Comparison of ENCODE assay signal across 28 mouse cellular contexts in genomic region chr6:29580770-29581169, GRCm38 (mm10). TPM values are rescaled to one million over a fixed set of nuclear protein-coding genes. Genes with fewer than 3 reads are reported as not detected.
A peak's percentile ranks its signal among the peaks of the same experiment; 100 is the strongest.
DNase-seq lines count a peak whose midpoint lies in the region; ATAC-seq and TF ChIP-seq lines count a peak whose summit lies in the region.
"Had no signal": no experiment of that assay in that cellular context is flagged by ENCODE, and none has a peak within 500 bp of the region (broad histone marks: within the 10 kb centered on the region; RNA-seq: fewer than 3 reads in every experiment).

No protein-coding gene starts in this region.

- no peak overlapping the region for H3K4me3 ChIP-seq in liver, embryonic 12.5 days
- no peak overlapping the region for H3K4me3 ChIP-seq in liver, postnatal 0 days (ENCODE audit: low read depth, low read length)
- H3K4me3 ChIP-seq in liver, embryonic 14.5 days (ENCODE audit: insufficient read depth in 1 of 2, low read depth in 2 of 2, low read length in 2 of 2), result no peak overlapping the region
- H3K4me3 ChIP-seq: embryonic facial prominence, embryonic 12.5 days; embryonic facial prominence, embryonic 15.5 days; erythroblast, embryonic 14.5 days; forebrain, embryonic 12.5 days; forebrain, embryonic 15.5 days; heart, embryonic 12.5 days; heart, embryonic 15.5 days; hindbrain, embryonic 10.5 days had no signal

- peak; percentile 66 for ATAC-seq in liver, embryonic 12.5 days
- no peak for ATAC-seq in liver, postnatal 0 days
- ATAC-seq in liver, embryonic 14.5 days (ENCODE audit: insufficient read depth), result no peak
- ATAC-seq in megakaryocyte-erythroid progenitor cell, adult 5-6 weeks (replicated peaks; ENCODE audit: low FRiP score, low TSS enrichment, poor library complexity, severe bottlenecking), result 0 out of 2 replicates have a peak, but pooled peaks have one; percentile 57
- ATAC-seq: activated CD4-positive, CD25-positive, alpha-beta regulatory T cell, adult 4 months; forebrain, embryonic 15.5 days; hindbrain, postnatal 0 days; inflammation-experienced regulatory T-cells, adult 6 months had no signal

- H3K9ac ChIP-seq in liver, embryonic 12.5 days, result no peak overlapping the region
- no peak overlapping the region for H3K9ac ChIP-seq in liver, postnatal 0 days (replicated peaks)
- H3K9ac ChIP-seq in liver, embryonic 14.5 days (replicated peaks), result no peak overlapping the region
- H3K9ac ChIP-seq: embryonic facial prominence, embryonic 12.5 days; embryonic facial prominence, embryonic 15.5 days; forebrain, embryonic 12.5 days; forebrain, embryonic 15.5 days; heart, embryonic 12.5 days; heart, embryonic 15.5 days; hindbrain, embryonic 14.5 days had no signal

- TF ChIP-seq EP300 in liver, postnatal 0 days (IDR thresholded peaks at IDR 0.05; ENCODE audit: low read depth), result no peak
- peak; percentile 43 for TF ChIP-seq EP300 in liver, embryonic 14.5 days (IDR thresholded peaks at IDR 0.05; ENCODE audit: low read depth)

- no peak overlapping the region for H3K4me2 ChIP-seq in liver, embryonic 12.5 days
- H3K4me2 ChIP-seq in liver, postnatal 0 days (ENCODE audit: low read depth, low read length), result no peak overlapping the region
- no peak overlapping the region for H3K4me2 ChIP-seq in liver, embryonic 14.5 days (ENCODE audit: low read depth)
- H3K4me2 ChIP-seq: embryonic facial prominence, embryonic 12.5 days; embryonic facial prominence, embryonic 15.5 days; forebrain, embryonic 12.5 days; forebrain, embryonic 15.5 days; heart, embryonic 12.5 days; heart, embryonic 15.5 days; hindbrain, embryonic 14.5 days had no signal

- H3K36me3 ChIP-seq in liver, embryonic 12.5 days, result peaks cover 87% of the 10 kb centered on the region
- H3K36me3 ChIP-seq in liver, postnatal 0 days (replicated peaks; ENCODE audit: insufficient read depth, low read length), result peaks cover 58% of the 10 kb centered on the region
- H3K36me3 ChIP-seq in liver, embryonic 14.5 days (replicated peaks; ENCODE audit: control insufficient read depth, insufficient read depth, low read depth), result peaks cover 35% of the 10 kb centered on the region

- no peak for TF ChIP-seq CTCF in liver, postnatal 0 days (IDR thresholded peaks at IDR 0.05; ENCODE audit: low read depth)
- no peak for TF ChIP-seq CTCF in liver, embryonic 14.5 days (IDR thresholded peaks at IDR 0.05; ENCODE audit: low read depth)

- no peak overlapping the region for H3K27ac ChIP-seq in liver, embryonic 12.5 days
- no peak overlapping the region for H3K27ac ChIP-seq in liver, postnatal 0 days (ENCODE audit: low read depth)
- no peak overlapping the region for H3K27ac ChIP-seq in liver, embryonic 14.5 days
- H3K27ac ChIP-seq: embryonic facial prominence, embryonic 12.5 days; embryonic facial prominence, embryonic 15.5 days; forebrain, embryonic 12.5 days; forebrain, embryonic 15.5 days; heart, embryonic 15.5 days; hindbrain, embryonic 10.5 days; hindbrain, embryonic 14.5 days; hindbrain, postnatal 0 days had no signal

- no peaks in the 10 kb centered on the region for H3K27me3 ChIP-seq in liver, embryonic 12.5 days (replicated peaks)
- no peaks in the 10 kb centered on the region for H3K27me3 ChIP-seq in liver, postnatal 0 days (ENCODE audit: insufficient read depth, low read length)
- H3K27me3 ChIP-seq in liver, embryonic 14.5 days (ENCODE audit: control insufficient read depth, insufficient read depth, low read length), result no peaks in the 10 kb centered on the region
- H3K27me3 ChIP-seq: embryonic facial prominence, embryonic 12.5 days; embryonic facial prominence, embryonic 15.5 days; forebrain, embryonic 12.5 days; forebrain, embryonic 15.5 days; heart, embryonic 12.5 days; heart, embryonic 15.5 days had no signal

- H3K9me3 ChIP-seq in liver, embryonic 12.5 days (replicated peaks), result no peaks in the 10 kb centered on the region
- H3K9me3 ChIP-seq in liver, postnatal 0 days (ENCODE audit: low read length), result no peaks in the 10 kb centered on the region
- H3K9me3 ChIP-seq in liver, embryonic 14.5 days (ENCODE audit: control insufficient read depth, low read length), result peaks cover 2% of the 10 kb centered on the region; the same call in 1 of the 2 replicates
- H3K9me3 ChIP-seq: embryonic facial prominence, embryonic 12.5 days; forebrain, embryonic 12.5 days; forebrain, embryonic 15.5 days; heart, embryonic 12.5 days; heart, embryonic 15.5 days had no signal

- no peak for DNase-seq in liver, postnatal 0 days
- no peak for DNase-seq in liver, embryonic 14.5 days (ENCODE audit: low read depth in 3 of 3, low spot score in 3 of 3)
- DNase-seq in kidney, postnatal 4 days, result no peak
- DNase-seq in kidney, adult 9 months, result no peak
- DNase-seq: adrenal gland, adult 8-10 months; adrenal gland, postnatal 25 days; B cell, adult 2 months; cerebellum, adult 18-20 months; cerebellum, adult 9-10 months; cerebellum, postnatal 14 days; gastrocnemius, postnatal 25 days; heart, adult 18-20 months; heart, postnatal 10 days; heart, postnatal 36 days had no signal

- H3K4me1 ChIP-seq in liver, embryonic 12.5 days, result peaks cover 9% of the 10 kb centered on the region
- H3K4me1 ChIP-seq in liver, postnatal 0 days (ENCODE audit: insufficient read depth), result no peaks in the 10 kb centered on the region
- no peaks in the 10 kb centered on the region for H3K4me1 ChIP-seq in liver, embryonic 14.5 days (replicated peaks; ENCODE audit: control insufficient read depth in 2 of 2, insufficient read depth in 2 of 2, low read length in 1 of 2)
- H3K4me1 ChIP-seq: embryonic facial prominence, embryonic 12.5 days; embryonic facial prominence, embryonic 15.5 days; forebrain, embryonic 12.5 days; forebrain, embryonic 15.5 days; heart, embryonic 12.5 days; heart, embryonic 15.5 days; hindbrain, embryonic 10.5 days had no signal

- 23% methylated on average over 1 of the region's 1 CpGs for WGBS in liver, embryonic 12.5 days (ENCODE audit: insufficient replicate concordance)
- 67% methylated on average over 1 of the region's 1 CpGs for WGBS in liver, postnatal 0 days (ENCODE audit: insufficient replicate concordance)
- WGBS in liver, embryonic 14.5 days (ENCODE audit: insufficient replicate concordance), result 16% methylated on average over 1 of the region's 1 CpGs

RNA-seq across cellular contexts. Expression of gene Tnpo3, which starts 28.9 kb away (rescaled TPM):
- 55.2 and 56.6 TPM in 2 replicates for polyA plus RNA-seq in liver, embryonic 12.5 days (2016; fragmentation: Nextera tagmentation; extraction: Ambion mirVana)
- 18.2 and 20.4 TPM in 2 replicates for polyA plus RNA-seq in liver, postnatal 0 days (2015; fragmentation: Nextera tagmentation; extraction: Ambion mirVana)
- polyA plus RNA-seq in liver, embryonic 14.5 days (2012; rRNA removed), result 20.6 and 27.8 TPM in 2 replicates
- 30.5 and 36.4 TPM in 2 replicates for polyA plus RNA-seq in liver, embryonic 14.5 days (2014; fragmentation: Nextera tagmentation; extraction: Ambion mirVana)
- total RNA-seq in megakaryocyte-erythroid progenitor cell, adult 5-6 weeks (2014; fragmentation: Nextera tagmentation), result 117 and 122 TPM in 2 replicates
- 76.6 and 89.5 TPM in 2 replicates for total RNA-seq in megakaryocyte-erythroid progenitor cell, adult 5-6 weeks (2017)

RNA-seq across cellular contexts. Expression of gene Irf5, which starts 54.3 kb away (rescaled TPM):
- polyA plus RNA-seq in liver, embryonic 12.5 days (2016; fragmentation: Nextera tagmentation; extraction: Ambion mirVana), result 5.9 and 7.2 TPM in 2 replicates
- polyA plus RNA-seq in liver, postnatal 0 days (2015; fragmentation: Nextera tagmentation; extraction: Ambion mirVana), result 11.8 and 12.0 TPM in 2 replicates
- polyA plus RNA-seq in liver, embryonic 14.5 days (2012; rRNA removed), result 5.7 and 6.4 TPM in 2 replicates
- polyA plus RNA-seq in liver, embryonic 14.5 days (2014; fragmentation: Nextera tagmentation; extraction: Ambion mirVana), result 5.5 and 6.8 TPM in 2 replicates
- total RNA-seq in megakaryocyte-erythroid progenitor cell, adult 5-6 weeks (2014; fragmentation: Nextera tagmentation), result 0.59 and 1.1 TPM in 2 replicates
- total RNA-seq in megakaryocyte-erythroid progenitor cell, adult 5-6 weeks (2017), result 0.99 and 5.9 TPM in 2 replicates

Comparison
In these comparisons a context has a peak if more than half of its experiments do, and no peak if none do; other contexts are left out.
1. ATAC-seq: peak in liver, embryonic 12.5 days (single experiment) and megakaryocyte-erythroid progenitor cell, adult 5-6 weeks (single experiment); none in liver, postnatal 0 days (single experiment) and liver, embryonic 14.5 days (single experiment).